Mouse (Mus musculus): ENCODE results near the gene R3hdm1.

R3hdm1 gene

GRCm38 (mm10) chr1:128170104-128170503, 67.0 kb downstream of the R3hdm1 start:
- Histone ChIP-seq H3K4me3 (replicated peaks; ENCODE audit: low read length) (no peak overlapping the region), H3K4me1 (replicated peaks; ENCODE audit: low read depth, low read length) (no peaks in the 10 kb centered on the region), H3K36me3 (ENCODE audit: insufficient read depth, low read length) (peaks cover 19% of the 10 kb centered on the region), H3K27me3 (ENCODE audit: insufficient read depth, low read length) (no peaks in the 10 kb centered on the region), H3K9me3 (ENCODE audit: low read length) (no peaks in the 10 kb centered on the region)
- TF ChIP-seq POU5F1 (IDR thresholded peaks at IDR 0.05; ENCODE audit: borderline replicate concordance, low read length) (no peak), CTCF (conservative IDR thresholded peaks at IDR 0.05; ENCODE audit: low read length) (no peak), NANOG (IDR thresholded peaks at IDR 0.05; ENCODE audit: borderline replicate concordance, low read length) (no peak)

- Histone ChIP-seq H3K27me3 (ENCODE audit: insufficient read depth, low read length) (no peaks in the 10 kb centered on the region), H3K4me3 (replicated peaks; ENCODE audit: low read length) (no peak overlapping the region), H3K4me1 (replicated peaks; ENCODE audit: low read depth, low read length) (peaks cover 13% of the 10 kb centered on the region; the same call in 1 of the 2 replicates), H3K9me3 (ENCODE audit: low read length) (no peaks in the 10 kb centered on the region), H3K36me3 (ENCODE audit: insufficient read depth, low read length) (peaks cover 65% of the 10 kb centered on the region)
- TF ChIP-seq NANOG (IDR thresholded peaks at IDR 0.05; ENCODE audit: borderline replicate concordance, low read length) (no peak), CTCF (conservative IDR thresholded peaks at IDR 0.05; ENCODE audit: low read length) (no peak), POU5F1 (IDR thresholded peaks at IDR 0.05; ENCODE audit: borderline replicate concordance, low read length) (no peak)
These were observed 88.3 kb downstream of the R3hdm1 start for GRCm38 (mm10) chr1:128191426-128191825.

GRCm38 (mm10) chr1:128192369-128192768, 89.3 kb downstream of the R3hdm1 start:
- Histone ChIP-seq H3K4me1 (replicated peaks; ENCODE audit: low read depth, low read length) (peaks cover 13% of the 10 kb centered on the region; the same call in 1 of the 2 replicates), H3K4me3 (replicated peaks; ENCODE audit: low read length) (no peak overlapping the region), H3K36me3 (ENCODE audit: insufficient read depth, low read length) (peaks cover 64% of the 10 kb centered on the region), H3K27me3 (ENCODE audit: insufficient read depth, low read length) (no peaks in the 10 kb centered on the region), H3K9me3 (ENCODE audit: low read length) (no peaks in the 10 kb centered on the region)
- no peak for TF ChIP-seq NANOG (IDR thresholded peaks at IDR 0.05; ENCODE audit: borderline replicate concordance, low read length)
- no peak for TF ChIP-seq CTCF (conservative IDR thresholded peaks at IDR 0.05; ENCODE audit: low read length)
- TF ChIP-seq POU5F1 (IDR thresholded peaks at IDR 0.05; ENCODE audit: borderline replicate concordance, low read length): no peak

GRCm38 (mm10) chr1:128194011-128194410, 90.9 kb downstream of the R3hdm1 start:
- Histone ChIP-seq H3K36me3 (ENCODE audit: insufficient read depth, low read length) (peaks cover 61% of the 10 kb centered on the region), H3K4me3 (replicated peaks; ENCODE audit: low read length) (no peak overlapping the region), H3K4me1 (replicated peaks; ENCODE audit: low read depth, low read length) (peaks cover 13% of the 10 kb centered on the region; the same call in 1 of the 2 replicates), H3K27me3 (ENCODE audit: insufficient read depth, low read length) (no peaks in the 10 kb centered on the region), H3K9me3 (ENCODE audit: low read length) (no peaks in the 10 kb centered on the region)
- TF ChIP-seq CTCF (conservative IDR thresholded peaks at IDR 0.05; ENCODE audit: low read length) (no peak), POU5F1 (IDR thresholded peaks at IDR 0.05; ENCODE audit: borderline replicate concordance, low read length) (no peak), NANOG (IDR thresholded peaks at IDR 0.05; ENCODE audit: borderline replicate concordance, low read length) (no peak)

GRCm38 (mm10) chr1:128197353-128197752, 94.3 kb downstream of the R3hdm1 start:
- Histone ChIP-seq H3K4me1 (replicated peaks; ENCODE audit: low read depth, low read length) (peaks cover 5% of the 10 kb centered on the region; the same call in 1 of the 2 replicates), H3K27me3 (ENCODE audit: insufficient read depth, low read length) (no peaks in the 10 kb centered on the region), H3K4me3 (replicated peaks; ENCODE audit: low read length) (no peak overlapping the region), H3K9me3 (ENCODE audit: low read length) (no peaks in the 10 kb centered on the region), H3K36me3 (ENCODE audit: insufficient read depth, low read length) (peaks cover 61% of the 10 kb centered on the region)
- TF ChIP-seq CTCF (conservative IDR thresholded peaks at IDR 0.05; ENCODE audit: low read length) (no peak), POU5F1 (IDR thresholded peaks at IDR 0.05; ENCODE audit: borderline replicate concordance, low read length) (no peak), NANOG (IDR thresholded peaks at IDR 0.05; ENCODE audit: borderline replicate concordance, low read length) (no peak)

GRCm38 (mm10) chr1:128213261-128213660, 110.2 kb downstream of the R3hdm1 start:
- no peak overlapping the region for H3K4me3 ChIP-seq (replicated peaks; ENCODE audit: low read length)
- H3K36me3 ChIP-seq (ENCODE audit: insufficient read depth, low read length): peaks cover 75% of the 10 kb centered on the region
- no peaks in the 10 kb centered on the region for H3K27me3 ChIP-seq (ENCODE audit: insufficient read depth, low read length)
- H3K4me1 ChIP-seq (replicated peaks; ENCODE audit: low read depth, low read length): no peaks in the 10 kb centered on the region
- H3K9me3 ChIP-seq (ENCODE audit: low read length): peaks cover under 1% of the 10 kb centered on the region
- TF ChIP-seq NANOG (IDR thresholded peaks at IDR 0.05; ENCODE audit: borderline replicate concordance, low read length) (no peak), CTCF (conservative IDR thresholded peaks at IDR 0.05; ENCODE audit: low read length) (no peak), POU5F1 (IDR thresholded peaks at IDR 0.05; ENCODE audit: borderline replicate concordance, low read length) (no peak)

- no peaks in the 10 kb centered on the region for H3K27me3 ChIP-seq (ENCODE audit: insufficient read depth, low read length)
- TF ChIP-seq NANOG (IDR thresholded peaks at IDR 0.05; ENCODE audit: borderline replicate concordance, low read length): no peak
- no peak for TF ChIP-seq CTCF (conservative IDR thresholded peaks at IDR 0.05; ENCODE audit: low read length)
- no peak for TF ChIP-seq POU5F1 (IDR thresholded peaks at IDR 0.05; ENCODE audit: borderline replicate concordance, low read length)
- H3K36me3 ChIP-seq (ENCODE audit: insufficient read depth, low read length): peaks cover 66% of the 10 kb centered on the region
- no peak overlapping the region for H3K4me3 ChIP-seq (replicated peaks; ENCODE audit: low read length)
- H3K9me3 ChIP-seq (ENCODE audit: low read length): no peaks in the 10 kb centered on the region
- no peaks in the 10 kb centered on the region for H3K4me1 ChIP-seq (replicated peaks; ENCODE audit: low read depth, low read length)
These were observed 118.8 kb downstream of the R3hdm1 start for GRCm38 (mm10) chr1:128221886-128222285.

- no peak overlapping the region for H3K4me3 ChIP-seq (replicated peaks; ENCODE audit: low read length)
- no peaks in the 10 kb centered on the region for H3K4me1 ChIP-seq (replicated peaks; ENCODE audit: low read depth, low read length)
- peaks cover 61% of the 10 kb centered on the region for H3K36me3 ChIP-seq (ENCODE audit: insufficient read depth, low read length)
- H3K27me3 ChIP-seq (ENCODE audit: insufficient read depth, low read length): no peaks in the 10 kb centered on the region
- TF ChIP-seq NANOG (IDR thresholded peaks at IDR 0.05; ENCODE audit: borderline replicate concordance, low read length) (no peak), POU5F1 (IDR thresholded peaks at IDR 0.05; ENCODE audit: borderline replicate concordance, low read length) (no peak), CTCF (conservative IDR thresholded peaks at IDR 0.05; ENCODE audit: low read length) (peak; percentile 56)
- no peaks in the 10 kb centered on the region for H3K9me3 ChIP-seq (ENCODE audit: low read length)
These were observed 120.2 kb downstream of the R3hdm1 start for GRCm38 (mm10) chr1:128223304-128223703.

- H3K36me3 ChIP-seq (ENCODE audit: insufficient read depth, low read length): peaks cover 84% of the 10 kb centered on the region
- peaks cover 10% of the 10 kb centered on the region for H3K4me1 ChIP-seq (replicated peaks; ENCODE audit: low read depth, low read length)
- no peak for TF ChIP-seq POU5F1 (IDR thresholded peaks at IDR 0.05; ENCODE audit: borderline replicate concordance, low read length)
- H3K9me3 ChIP-seq (ENCODE audit: low read length): no peaks in the 10 kb centered on the region
- no peaks in the 10 kb centered on the region for H3K27me3 ChIP-seq (ENCODE audit: insufficient read depth, low read length)
- H3K4me3 ChIP-seq (replicated peaks; ENCODE audit: low read length): no peak overlapping the region
These were observed 132.1 kb downstream of the R3hdm1 start for GRCm38 (mm10) chr1:128235181-128235580.
